Mouse (Mus musculus) ES-Bruce4 (cell line): ENCODE data around the gene Lrrc42.

Experiments used
- CTCF ChIP-seq: IDR thresholded peaks from one replicate; pipeline ENCODE4 v1.8.1; 2011; ENCODE audit warnings: low read depth, low read length
- POLR2A ChIP-seq: IDR thresholded peaks from one replicate; pipeline ENCODE4 v1.8.1; 2011; ENCODE audit warnings: low read length; ENCODE audit not compliant: insufficient read depth

GRCm38 (mm10) chr4:107299779-107300340, 46.5 kb upstream of the Lrrc42 start:
- TF ChIP-seq CTCF: no peak
- TF ChIP-seq POLR2A: no peak
